Mouse (Mus musculus) bone marrow macrophage, adult 2 months (primary cell): ENCODE measurements around the gene Oas3.

Experiments used
- CTCF ChIP-seq: IDR thresholded peaks from 2 replicates; pipeline ENCODE4 v1.5.1; 2012; ENCODE audit warnings: low read depth, mild to moderate bottlenecking, low read length, moderate library complexity
- POLR2A ChIP-seq: IDR thresholded peaks from 2 replicates; pipeline ENCODE4 v1.6.1; 2012; ENCODE audit warnings: mild to moderate bottlenecking, low read depth, low read length, borderline replicate concordance

- TF ChIP-seq CTCF (no peak), POLR2A (no peak)
Observed at GRCm38 (mm10) chr5:120761901-120762300, 15.6 kb downstream of the Oas3 start.
